Mouse (Mus musculus) stomach, embryonic 16.5 days (tissue): ENCODE data around the gene Hscb. TPM values are rescaled to one million over a fixed set of nuclear protein-coding genes. Genes with fewer than 3 reads are reported as not detected.

Source experiments
- ATAC-seq: fragments of 200-750 bp; cut with Nextera tagmentation; 2 replicates; pipeline ENCODE4 v1.8.0; 2017; ENCODE audit warnings: moderate number of reproducible peaks, moderate TSS enrichment; ENCODE audit not compliant: insufficient read depth, low FRiP score
- H3K27ac ChIP-seq: fragments of 300-500 bp; sonication (generic); 2 replicates; pipeline ENCODE4 v1.5.1; 2014; ENCODE audit warnings: low read length
- H3K27me3 ChIP-seq: fragments of 300-500 bp; sonication (generic); 2 replicates; pipeline ENCODE4 v1.6.1; 2014; ENCODE audit warnings: low read length, control low read depth, mixed read lengths; ENCODE audit not compliant: control insufficient read depth, insufficient read depth
- H3K36me3 ChIP-seq: fragments of 300-500 bp; sonication (generic); 2 replicates; pipeline ENCODE4 v1.6.1; 2014; ENCODE audit warnings: low read length; ENCODE audit not compliant: control insufficient read depth, insufficient read depth
- H3K4me1 ChIP-seq: fragments of 300-500 bp; sonication (generic); 2 replicates; pipeline ENCODE4 v1.6.1; 2014; ENCODE audit warnings: low read length, control low read depth, mixed read lengths; ENCODE audit not compliant: control insufficient read depth, insufficient read depth
- H3K4me2 ChIP-seq: fragments of 300-500 bp; sonication (generic); 2 replicates; pipeline ENCODE4 v1.6.1; 2014; ENCODE audit warnings: low read depth, low read length, mixed read lengths
- H3K4me3 ChIP-seq: fragments of 300-500 bp; sonication (generic); replicated peaks from 2 replicates; pipeline ENCODE4 v1.5.1; 2014; ENCODE audit warnings: mild to moderate bottlenecking, low read length
- H3K9ac ChIP-seq: fragments of 300-500 bp; sonication (generic); 2 replicates; pipeline ENCODE4 v1.6.1; 2014; ENCODE audit warnings: low read length
- H3K9me3 ChIP-seq: fragments of 300-500 bp; sonication (generic); replicated peaks from 2 replicates; pipeline ENCODE4 v1.6.1; 2016; ENCODE audit warnings: low read length, control low read depth; ENCODE audit not compliant: control insufficient read depth
- WGBS: fragments of 180-500 bp; shearing (Covaris S2); extraction: QIAGEN DNeasy Blood & Tissue Kit; methylation state at CpG from one replicate; pipeline ENCODE4 v1.1.7; 2014; 5-methylcytosine and 5-hydroxymethylcytosine counted together
- polyA plus RNA-seq: library from polyadenylated mRNA; unstranded; fragments of >200 nt; fragmentation: Nextera tagmentation; extraction: Ambion mirVana; gene quantifications from 2 replicates; pipeline ENCODE4 v1.2.1, GENCODE M21; 2015

The Hscb gene
- polyA plus RNA-seq, 1 experiment from 2014 or later, result 28.7 TPM

- H3K27ac ChIP-seq, result peak within 1 kb of the TSS; percentile 79
- peak; percentile 93 for ATAC-seq
- under 1% methylated on average over 57 of the region's 57 CpGs for WGBS
These were observed 59.4 kb downstream of the Hscb start, which contains the start of gene Pus1 for GRCm38 (mm10) chr5:110779998-110780760. TSS of gene Pus1 (minus strand) at chr5:110780659.

GRCm38 (mm10) chr5:110779276-110779997, 60.1 kb downstream of the Hscb start:
- no peak for ATAC-seq
- Histone ChIP-seq H3K4me1 (peaks cover 15% of the 10 kb centered on the region), H3K27ac (peak overlapping the region; percentile 62; the same call in 1 of the 2 replicates), H3K36me3 (peaks cover 6% of the 10 kb centered on the region), H3K9ac (peak overlapping the region; percentile 88), H3K4me2 (peak overlapping the region; percentile 83), H3K27me3 (no peaks in the 10 kb centered on the region), H3K9me3 (no peaks in the 10 kb centered on the region), H3K4me3 (peak overlapping the region; percentile 85)
- 17% methylated on average over 15 of the region's 15 CpGs for WGBS

More at GRCm38 (mm10) chr5:110779998-110780760, 59.4 kb downstream of the Hscb start, which contains the start of gene Pus1:
- H3K27me3 ChIP-seq, result no peaks in the 10 kb centered on the region
- H3K4me2 ChIP-seq, result peak within 1 kb of the TSS; percentile 83
- peaks cover 15% of the 10 kb centered on the region for H3K4me1 ChIP-seq
- no peaks in the 10 kb centered on the region for H3K36me3 ChIP-seq
- H3K9me3 ChIP-seq, result no peaks in the 10 kb centered on the region
- H3K4me3 ChIP-seq, result peak within 1 kb of the TSS; percentile 85
- H3K9ac ChIP-seq, result peak within 1 kb of the TSS; percentile 88

Other genes with a start within 250 kb of the Hscb start
- gene Noc4l, start 186.4 kb downstream of the Hscb start, polyA plus RNA-seq, result 47.2 and 48.5 TPM in 2 replicates
- gene Ddx51, start 186.3 kb downstream of the Hscb start, polyA plus RNA-seq, result 15.1 and 16.1 TPM in 2 replicates
- 30.8 and 42.4 TPM in 2 replicates for gene Ep400, start 69.1 kb downstream of the Hscb start, polyA plus RNA-seq
- 37.8 and 38.3 TPM in 2 replicates for gene Pus1, start 59.1 kb downstream of the Hscb start, polyA plus RNA-seq
- 12.0 and 12.8 TPM in 2 replicates for gene Ulk1, start 29.7 kb downstream of the Hscb start, polyA plus RNA-seq
- 29.2 and 31.3 TPM in 2 replicates for gene Chek2, start 202 bp upstream of the Hscb start, polyA plus RNA-seq
- 7.5 and 9.0 TPM in 2 replicates for gene Ttc28, start 40.0 kb upstream of the Hscb start, polyA plus RNA-seq